Mouse (Mus musculus) embryo, embryonic 11 days (tissue): ENCODE measurements around the gene Coq9.
A peak's percentile ranks its signal among the peaks of the same experiment; 100 is the strongest.

Experiments used
- DNase-seq: peaks from one replicate; pipeline ENCODE4 v3.0.0-alpha.2; 2015

Gene Coq9

GRCm38 (mm10) chr8:94837662-94838574, at the start of gene Coq9, which contains the start of gene Ciapin1:
Gene Coq9 (plus strand): TSS chr8:94838321.
Gene Ciapin1 (minus strand): TSS chr8:94838358.
- DNase-seq: peak; percentile 99

- DNase-seq: no peak
Observed at GRCm38 (mm10) chr8:94789256-94789955, 48.7 kb upstream of the Coq9 start.

GRCm38 (mm10) chr8:94794368-94794767, 43.8 kb upstream of the Coq9 start:
- no peak for DNase-seq

GRCm38 (mm10) chr8:94794782-94795181, 43.3 kb upstream of the Coq9 start:
- DNase-seq: no peak

GRCm38 (mm10) chr8:94800278-94800968, 37.7 kb upstream of the Coq9 start:
- DNase-seq: peak; percentile 68

- DNase-seq: peak; percentile 51
Observed at GRCm38 (mm10) chr8:94801293-94802095, 36.6 kb upstream of the Coq9 start.

- DNase-seq: no peak
Observed at GRCm38 (mm10) chr8:94802375-94802774, 35.7 kb upstream of the Coq9 start.

- no peak for DNase-seq
Observed at GRCm38 (mm10) chr8:94803551-94803950, 34.6 kb upstream of the Coq9 start.

- no peak for DNase-seq
Observed at GRCm38 (mm10) chr8:94804546-94805340, 33.4 kb upstream of the Coq9 start.

- DNase-seq: no peak
Observed at GRCm38 (mm10) chr8:94805811-94806210, 32.3 kb upstream of the Coq9 start.

- DNase-seq: peak; percentile 27
Observed at GRCm38 (mm10) chr8:94807506-94807905, 30.6 kb upstream of the Coq9 start.

GRCm38 (mm10) chr8:94808372-94808771, 29.7 kb upstream of the Coq9 start:
- no peak for DNase-seq

- DNase-seq: no peak
Observed at GRCm38 (mm10) chr8:94810153-94810552, 28.0 kb upstream of the Coq9 start, which contains the start of gene Ccl17. Gene Ccl17 (plus strand): TSS chr8:94810453.

GRCm38 (mm10) chr8:94810855-94811254, 27.3 kb upstream of the Coq9 start:
- no peak for DNase-seq

GRCm38 (mm10) chr8:94811654-94812053, 26.5 kb upstream of the Coq9 start:
- no peak for DNase-seq

- DNase-seq: peak; percentile 92
Observed at GRCm38 (mm10) chr8:94812645-94813098, 25.4 kb upstream of the Coq9 start.

- DNase-seq: peak; percentile 48
Observed at GRCm38 (mm10) chr8:94814556-94814955, 23.6 kb upstream of the Coq9 start.

GRCm38 (mm10) chr8:94817933-94818332, 20.2 kb upstream of the Coq9 start:
- DNase-seq: no peak

- DNase-seq: no peak
Observed at GRCm38 (mm10) chr8:94819671-94820179, 18.4 kb upstream of the Coq9 start.

GRCm38 (mm10) chr8:94820553-94820952, 17.6 kb upstream of the Coq9 start:
- DNase-seq: no peak

- no peak for DNase-seq
Observed at GRCm38 (mm10) chr8:94821381-94821780, 16.7 kb upstream of the Coq9 start.
